Mouse (Mus musculus): Measurements from ENCODE around the gene Rrad.
"Not testable (repeated sequence)": the region's sequence is repeated elsewhere in the genome, so short reads cannot be mapped to it uniquely, and the experiment has no call there.

Gene Rrad

DNA sequence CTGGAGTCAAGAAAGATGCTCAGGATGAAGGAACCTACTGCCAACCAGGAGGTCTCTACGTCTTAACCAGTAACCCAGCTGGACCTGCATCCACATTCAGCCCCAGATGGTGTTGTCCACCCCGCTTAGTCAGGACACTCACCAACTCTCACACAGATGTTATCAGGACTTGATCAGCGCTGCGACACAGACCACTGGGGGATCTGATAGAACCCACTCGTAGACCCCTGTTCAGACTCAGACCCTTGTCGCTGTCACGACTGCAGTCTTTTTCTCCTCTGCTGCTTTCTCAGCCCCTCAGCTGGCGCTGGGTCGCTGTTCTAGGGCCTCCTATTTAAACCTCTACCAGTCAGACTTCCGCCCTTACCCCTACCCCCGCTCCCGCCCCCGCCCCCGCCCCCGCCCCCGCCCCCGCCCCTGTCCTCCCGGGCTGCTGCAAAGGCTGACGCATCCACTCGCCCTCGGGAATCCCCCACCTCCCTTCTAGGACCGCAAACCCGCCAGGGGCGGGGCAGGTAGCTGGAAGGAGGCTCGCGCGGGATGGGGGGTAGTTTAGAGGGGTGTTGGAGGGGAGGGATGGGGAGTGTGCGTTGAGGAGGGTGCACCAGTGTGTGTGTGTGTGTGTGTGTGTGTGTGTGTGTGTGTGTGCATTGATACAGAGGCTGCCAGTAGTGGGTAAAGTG lies at the start of gene Rrad:
Gene Rrad (minus strand): TSS at position 347 of the 683 bp plus-strand sequence.
- DNase-seq (ENCODE audit: low spot score): peak; percentile 43

DNA sequence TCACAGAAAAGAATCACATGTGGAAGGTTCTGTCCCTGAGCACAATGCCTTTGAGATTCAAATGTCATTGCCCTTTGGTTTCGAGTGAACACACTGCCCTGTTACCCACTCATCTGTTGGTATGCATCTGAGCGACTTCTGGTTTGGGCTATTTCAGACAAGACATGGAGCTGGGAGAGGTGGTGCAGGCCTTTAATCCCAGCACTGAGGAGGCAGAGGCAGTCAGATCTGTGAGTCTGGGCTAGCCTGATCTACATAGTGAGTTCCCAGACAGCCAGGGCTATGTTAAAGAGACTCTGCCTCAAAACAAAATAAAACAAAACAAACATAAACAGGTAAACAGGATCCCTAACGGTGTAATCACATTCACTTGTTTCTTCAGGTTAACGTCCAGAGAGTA lies 24.5 kb upstream of the Rrad start:
- no peak for DNase-seq (ENCODE audit: low spot score)

DNA sequence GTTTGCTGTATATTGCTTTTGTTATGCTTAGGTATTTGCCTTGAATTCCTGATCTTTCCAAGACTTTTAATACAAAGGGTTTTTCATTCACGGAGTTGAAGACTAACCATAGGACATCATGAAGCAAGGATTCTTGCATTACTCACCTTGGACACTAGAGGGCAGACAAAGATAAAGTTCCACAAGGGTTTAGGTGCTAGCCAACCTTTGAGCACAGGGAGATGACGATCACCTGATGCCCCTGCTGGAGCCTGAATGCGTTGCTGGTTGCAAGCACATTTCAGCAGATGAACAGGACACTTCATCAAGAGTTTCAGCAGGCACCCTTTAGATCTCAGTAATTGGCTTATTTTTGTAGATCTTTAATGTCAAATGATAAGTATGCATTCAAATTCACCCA lies 23.9 kb upstream of the Rrad start:
- DNase-seq (ENCODE audit: low spot score): peak; percentile 77

DNA sequence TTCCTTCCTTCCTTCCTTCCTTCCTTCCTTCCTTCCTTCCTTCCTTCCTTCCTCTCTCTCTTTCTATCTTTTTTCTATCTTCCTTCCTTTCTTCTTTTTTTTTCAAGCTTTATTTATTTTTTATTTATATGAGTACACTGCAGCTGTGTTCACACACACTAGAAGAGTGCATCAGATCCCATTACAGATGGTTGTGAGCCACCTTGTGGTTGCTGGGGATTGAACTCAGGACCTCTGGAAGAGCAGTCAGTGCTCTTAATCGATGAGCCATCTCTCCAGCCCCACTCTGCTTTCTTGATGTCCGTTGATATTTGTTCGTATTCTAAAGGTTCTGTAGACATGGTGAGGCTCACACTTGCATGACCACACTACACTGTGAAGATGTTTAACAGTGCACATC lies 13.1 kb upstream of the Rrad start:
- not testable (repeated sequence) for DNase-seq (ENCODE audit: low spot score)

DNA sequence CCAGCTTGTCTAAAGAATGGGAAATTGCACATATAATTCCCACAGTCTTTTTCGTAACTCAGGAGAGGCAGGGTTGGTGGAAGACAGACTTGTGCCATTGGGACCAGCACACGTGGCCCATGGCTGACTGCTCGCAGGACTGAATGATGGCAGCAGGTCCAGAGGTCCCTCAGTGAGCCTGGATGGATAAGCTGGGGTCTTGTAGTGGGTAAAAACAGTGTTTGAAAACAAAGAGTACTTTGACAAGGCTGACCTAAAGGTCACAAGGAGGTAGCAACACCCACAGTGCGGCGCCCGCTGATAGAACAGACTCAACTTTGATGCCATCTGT lies 11.2 kb upstream of the Rrad start:
- DNase-seq (ENCODE audit: low spot score): no peak

DNA sequence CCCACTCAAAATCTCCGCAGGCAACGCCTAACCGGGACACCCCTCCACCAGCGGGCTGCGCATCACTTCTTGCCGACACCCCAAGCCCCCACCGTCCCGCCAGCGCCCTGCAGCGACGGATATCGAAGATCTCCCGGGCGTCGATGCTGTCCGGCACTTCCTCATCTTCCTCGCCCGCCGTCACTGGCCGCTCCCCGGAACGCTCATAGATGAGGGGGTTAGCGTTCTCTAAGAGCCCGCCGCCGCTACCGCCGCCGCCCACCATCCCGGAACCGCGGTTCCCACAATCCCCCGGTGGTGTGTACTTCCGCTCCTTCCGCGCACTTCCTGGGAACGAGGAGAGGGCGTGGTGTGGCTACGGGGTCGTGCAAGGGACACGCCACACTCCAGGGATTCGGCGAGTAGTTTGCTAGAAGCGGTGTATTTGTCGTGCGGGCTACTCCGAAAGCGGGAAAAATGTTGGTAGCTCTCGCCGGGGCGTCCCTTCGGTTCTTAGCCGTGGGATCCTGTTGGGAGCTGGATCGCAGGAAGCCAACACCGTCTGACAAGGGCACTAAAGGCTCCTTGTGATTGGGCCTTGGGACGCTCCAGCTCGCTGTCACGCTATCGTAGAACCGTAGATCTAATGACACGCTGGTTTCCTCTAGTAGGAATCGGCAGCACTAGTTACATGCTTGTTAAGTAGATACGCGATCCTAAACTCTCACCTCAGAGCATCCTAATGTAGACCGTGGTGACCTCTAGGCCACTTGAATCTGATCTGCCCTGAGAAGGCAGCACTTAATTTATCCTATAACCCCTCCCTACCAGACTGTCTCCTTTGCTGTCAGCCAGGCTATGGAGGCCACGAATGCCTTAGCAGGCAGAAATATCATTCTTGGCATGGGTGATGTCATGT lies 10.5 kb upstream of the Rrad start, which contains the start of gene Ciao2b:
Gene Ciao2b (minus strand): TSS at position 540 of the 898 bp plus-strand sequence.
- peak; percentile 88 for DNase-seq (ENCODE audit: low spot score)

DNA sequence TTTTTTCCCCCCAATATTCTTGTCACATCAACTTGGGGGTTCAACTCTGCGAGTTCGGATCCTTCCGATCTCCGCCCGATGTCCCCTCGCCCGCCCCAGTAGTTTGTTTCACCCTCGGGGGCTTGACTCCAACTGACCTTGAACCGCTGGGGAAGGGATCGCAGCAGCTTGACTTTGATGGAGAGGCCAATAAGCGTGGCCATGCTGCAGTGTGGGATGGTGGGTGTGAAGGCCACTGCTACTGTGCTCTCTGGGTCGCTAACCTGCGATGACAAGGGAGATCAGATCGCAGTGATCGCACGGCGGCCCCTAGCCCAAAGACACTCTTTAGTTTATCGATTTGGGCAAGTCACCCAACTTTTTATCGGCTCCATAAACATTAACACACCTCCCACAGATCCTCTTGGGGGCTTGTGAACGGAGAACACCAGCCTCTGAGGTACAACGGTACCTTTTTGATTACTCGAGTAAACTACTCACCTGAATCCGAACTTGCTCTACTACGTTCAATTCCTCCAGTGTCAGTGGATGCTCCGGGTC lies 9.8 kb upstream of the Rrad start:
- no peak for DNase-seq (ENCODE audit: low spot score)

DNA sequence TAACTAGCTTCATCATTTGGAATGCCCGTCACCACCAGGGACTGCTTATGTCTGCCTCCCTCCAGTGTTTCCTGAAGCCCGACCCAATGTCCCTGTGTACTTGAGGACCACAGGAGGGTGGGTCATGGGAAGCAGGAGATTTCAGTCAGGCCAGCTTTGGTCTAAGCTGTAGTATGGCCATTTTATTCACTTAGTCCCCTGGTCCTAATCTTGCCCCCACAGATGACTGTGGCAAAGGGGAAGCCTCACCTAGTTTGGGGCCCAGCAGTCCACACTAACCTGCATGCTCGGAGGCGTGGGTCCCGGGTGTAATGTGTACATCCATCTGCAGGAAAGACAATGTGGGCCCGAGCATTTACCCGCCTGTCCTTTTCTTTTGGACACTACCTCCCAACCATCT lies 9.1 kb upstream of the Rrad start:
- DNase-seq (ENCODE audit: low spot score): no peak

DNA sequence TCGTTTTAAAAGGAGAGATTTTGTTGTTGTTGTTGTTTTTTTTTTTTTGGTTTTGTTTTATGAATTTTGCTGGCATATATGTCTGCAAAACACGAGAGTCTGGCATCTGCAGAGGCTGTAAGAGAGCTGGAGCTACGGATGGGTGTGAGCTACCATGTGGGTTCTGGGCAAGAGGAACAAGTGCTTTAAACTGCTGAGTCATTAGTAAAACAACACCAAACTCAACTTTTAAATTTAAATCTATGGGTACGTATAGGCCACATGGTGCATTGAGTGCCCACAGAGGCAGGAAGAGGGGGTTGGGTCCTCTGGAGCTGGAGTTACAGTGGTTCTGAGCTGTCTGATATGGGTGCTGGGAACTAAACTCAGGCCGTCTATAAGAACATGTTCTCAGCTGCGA lies 6.9 kb upstream of the Rrad start:
- peak; percentile 1 for DNase-seq (ENCODE audit: low spot score)

DNA sequence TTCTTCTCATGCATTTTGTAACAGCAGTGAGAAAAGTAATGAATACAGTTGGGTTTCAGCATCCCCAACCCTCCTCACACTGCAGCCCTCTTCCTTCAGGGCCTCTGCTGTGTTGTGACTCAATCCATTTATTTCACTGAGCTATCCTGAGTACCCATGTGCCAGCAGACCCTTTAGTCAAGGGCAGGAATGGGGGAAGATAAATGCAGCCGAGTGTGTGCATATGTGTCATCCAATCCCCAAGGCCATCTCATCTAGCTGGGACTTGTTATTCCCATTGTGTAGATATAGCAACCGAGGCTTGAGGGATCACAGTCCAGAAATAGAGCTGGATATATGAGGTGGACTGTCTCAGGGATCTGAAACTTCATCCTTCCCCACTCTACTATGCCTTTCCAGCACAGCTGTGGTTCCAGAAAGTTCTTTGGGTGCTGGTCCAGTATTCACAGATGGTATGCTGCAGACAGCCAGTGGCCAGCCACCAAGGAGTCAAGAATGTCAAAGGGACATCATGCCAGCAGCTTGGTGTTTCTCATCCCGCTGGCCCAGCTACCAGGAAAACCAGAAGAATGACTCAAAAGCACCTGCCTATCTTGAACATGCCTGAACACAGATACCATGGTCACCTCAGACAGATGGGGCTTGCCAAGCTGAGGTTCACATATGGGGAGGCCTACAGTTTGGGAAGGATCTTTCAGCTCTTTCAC lies 4.0 kb upstream of the Rrad start:
- peak; percentile 1 for DNase-seq (ENCODE audit: low spot score)

DNA sequence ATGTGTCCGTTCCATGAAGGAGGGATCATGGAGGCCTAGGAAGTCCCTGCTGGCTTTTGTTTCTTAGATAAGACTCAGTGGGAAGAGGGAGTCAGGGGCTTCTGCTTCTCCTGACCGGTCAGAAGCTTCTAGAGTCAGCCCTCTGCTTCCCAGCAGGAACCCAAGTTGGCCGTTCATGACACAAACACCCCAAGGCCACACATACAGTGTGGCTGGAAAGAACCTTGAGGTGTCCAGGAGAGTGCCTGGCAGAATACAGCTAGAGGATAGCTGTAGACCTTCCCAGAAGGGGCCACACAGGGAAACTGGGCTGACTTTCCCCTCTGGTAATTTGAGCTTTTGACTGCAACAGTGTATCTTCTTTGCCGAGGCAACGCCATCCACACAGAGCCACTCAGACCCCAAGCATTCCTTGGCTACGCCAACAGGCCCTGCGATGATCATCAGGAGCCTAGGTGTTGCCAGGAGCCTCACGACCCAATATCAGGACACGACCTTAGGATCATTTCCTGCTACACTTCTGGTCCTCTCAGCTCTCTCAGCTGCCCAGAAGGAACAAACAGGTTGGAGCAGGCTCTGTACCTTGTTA lies 2.1 kb upstream of the Rrad start:
- DNase-seq (ENCODE audit: low spot score): peak; percentile 2

DNA sequence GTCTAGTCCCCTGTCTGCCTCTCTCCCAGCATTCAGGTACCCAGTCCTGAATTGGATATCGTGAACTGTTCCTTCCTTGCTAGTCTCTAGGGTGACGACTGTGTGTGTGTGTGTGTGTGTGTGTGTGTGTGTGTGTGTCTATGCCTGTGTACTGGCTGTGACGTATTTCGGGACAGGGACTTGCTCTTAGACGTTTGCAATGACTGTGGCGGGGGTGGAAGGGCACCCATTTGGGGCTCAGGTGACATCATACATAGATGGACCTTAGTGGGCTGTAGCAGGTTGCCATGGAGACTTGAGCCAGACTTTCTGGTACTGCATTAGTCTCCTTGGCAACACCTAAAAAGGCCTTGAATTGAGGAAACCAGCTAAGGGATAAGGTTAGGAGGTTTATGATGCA lies 1.4 kb upstream of the Rrad start:
- peak; percentile 1 for DNase-seq (ENCODE audit: low spot score)

DNA sequence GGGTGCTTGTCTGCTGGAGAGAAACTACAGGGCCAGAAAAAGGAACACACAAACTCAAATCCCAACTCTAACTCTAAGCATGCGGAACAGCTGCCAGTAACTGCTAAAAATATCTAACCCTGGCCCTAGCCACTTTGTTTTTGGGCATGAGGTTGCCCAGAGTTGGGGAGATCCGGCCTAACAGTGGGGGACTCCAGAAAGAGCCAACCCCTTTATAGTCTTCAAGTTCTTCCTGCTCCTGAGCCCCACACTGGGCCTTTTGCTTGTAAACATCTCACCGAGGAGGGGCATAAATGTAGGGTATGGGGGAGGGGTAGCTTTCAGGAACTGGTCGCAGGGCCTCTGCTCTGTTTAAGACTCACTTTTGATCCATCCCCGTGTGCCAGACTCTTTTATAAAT lies 848 bp upstream of the Rrad start:
- DNase-seq (ENCODE audit: low spot score): peak; percentile 1

DNA sequence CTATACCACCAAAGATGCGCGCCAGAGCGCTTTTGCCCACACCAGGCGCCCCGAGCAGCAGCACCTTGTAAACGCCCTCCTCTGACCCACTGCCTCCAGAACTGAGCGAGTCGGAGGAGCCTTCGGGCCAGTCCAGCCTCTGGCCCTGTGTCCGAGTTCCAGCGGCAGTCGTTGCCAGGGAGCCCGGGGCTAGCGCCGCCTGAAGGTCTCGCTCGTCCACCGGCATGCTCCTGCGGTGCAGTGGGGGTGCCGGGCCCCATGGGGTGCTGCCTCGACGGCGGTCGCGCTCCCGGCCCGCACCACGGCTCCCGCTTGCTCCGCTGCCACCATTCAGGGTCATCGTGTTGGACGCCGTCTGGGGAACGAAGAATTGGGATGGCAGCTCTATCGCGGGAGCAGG lies 553 bp downstream of the Rrad start:
- DNase-seq (ENCODE audit: low spot score): peak; percentile 28

DNA sequence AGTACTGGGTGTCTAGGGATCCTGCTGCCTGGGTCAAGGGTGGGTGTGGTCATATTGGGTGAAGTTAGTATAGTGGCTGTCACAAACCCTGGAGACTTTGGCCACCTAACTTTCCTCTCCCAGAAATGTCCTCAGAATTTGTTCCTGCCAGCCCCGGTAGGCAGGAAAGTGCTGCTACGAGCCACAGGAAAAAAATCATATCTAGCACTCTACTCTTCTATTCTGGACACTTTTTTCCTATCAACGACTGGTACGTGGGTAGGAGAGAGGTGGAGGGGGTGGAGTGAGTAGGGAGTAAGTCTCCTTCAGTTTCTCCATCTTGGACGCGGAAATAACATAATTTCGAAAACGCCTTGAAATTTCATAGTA lies 1.0 kb downstream of the Rrad start:
- no peak for DNase-seq (ENCODE audit: low spot score)

DNA sequence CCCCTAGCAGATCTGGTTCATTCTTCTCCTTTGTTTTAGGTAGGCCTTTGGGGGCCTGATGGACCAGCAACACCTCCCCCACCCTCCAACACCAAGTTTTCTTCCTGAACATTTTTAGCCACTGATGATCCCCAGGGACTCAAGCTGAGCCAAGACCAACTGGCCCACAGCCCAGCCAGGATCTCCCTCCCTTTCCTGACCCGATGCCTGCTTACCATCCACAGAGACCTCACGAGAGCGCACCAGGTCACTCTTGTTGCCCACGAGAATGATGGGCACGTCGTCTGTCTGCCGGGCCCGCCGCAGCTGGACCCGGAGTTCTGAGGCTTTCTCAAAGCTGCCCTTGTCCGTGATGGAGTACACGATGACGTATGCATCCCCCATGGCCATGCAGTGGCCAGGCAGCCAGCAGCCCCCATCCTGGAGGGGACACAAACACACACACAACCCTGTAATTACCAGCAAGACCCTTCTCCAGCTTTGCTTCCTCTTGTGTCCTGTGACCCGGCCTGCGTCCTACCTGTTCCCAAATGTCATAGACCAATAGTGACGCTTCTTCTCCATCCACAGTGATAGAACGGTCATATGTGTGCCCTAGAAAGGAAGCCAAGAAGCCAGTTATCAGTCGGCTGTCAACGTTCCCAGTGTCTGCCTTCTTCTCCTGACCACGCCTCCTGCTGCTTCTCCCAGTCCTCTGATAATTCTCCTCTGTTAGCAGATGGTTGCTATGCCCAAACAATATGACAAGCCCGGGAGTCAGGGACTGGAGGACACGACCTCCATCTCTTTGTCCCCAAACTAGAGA lies 1.6 kb downstream of the Rrad start:
- DNase-seq (ENCODE audit: low spot score): peak; percentile 17

DNA sequence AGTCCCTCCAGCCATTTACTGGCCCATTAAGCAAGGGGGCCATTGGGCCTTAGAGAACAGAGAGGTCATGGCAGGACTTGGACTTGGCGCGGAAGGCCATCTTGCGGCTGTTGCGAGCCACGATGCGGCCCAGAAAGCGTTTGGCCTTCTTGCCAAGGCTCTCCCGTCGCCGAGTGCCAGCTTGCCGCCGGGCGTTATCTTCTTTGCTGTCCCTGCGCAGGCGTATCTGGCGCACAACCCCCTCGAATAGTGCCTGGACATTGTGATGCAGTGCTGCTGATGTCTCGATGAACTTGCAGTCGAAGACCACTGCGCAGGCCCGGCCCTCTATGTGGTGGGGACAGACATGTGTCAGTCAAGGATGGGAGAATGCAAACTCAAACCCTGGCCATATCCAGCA lies 2.7 kb downstream of the Rrad start:
- no peak for DNase-seq (ENCODE audit: low spot score)

DNA sequence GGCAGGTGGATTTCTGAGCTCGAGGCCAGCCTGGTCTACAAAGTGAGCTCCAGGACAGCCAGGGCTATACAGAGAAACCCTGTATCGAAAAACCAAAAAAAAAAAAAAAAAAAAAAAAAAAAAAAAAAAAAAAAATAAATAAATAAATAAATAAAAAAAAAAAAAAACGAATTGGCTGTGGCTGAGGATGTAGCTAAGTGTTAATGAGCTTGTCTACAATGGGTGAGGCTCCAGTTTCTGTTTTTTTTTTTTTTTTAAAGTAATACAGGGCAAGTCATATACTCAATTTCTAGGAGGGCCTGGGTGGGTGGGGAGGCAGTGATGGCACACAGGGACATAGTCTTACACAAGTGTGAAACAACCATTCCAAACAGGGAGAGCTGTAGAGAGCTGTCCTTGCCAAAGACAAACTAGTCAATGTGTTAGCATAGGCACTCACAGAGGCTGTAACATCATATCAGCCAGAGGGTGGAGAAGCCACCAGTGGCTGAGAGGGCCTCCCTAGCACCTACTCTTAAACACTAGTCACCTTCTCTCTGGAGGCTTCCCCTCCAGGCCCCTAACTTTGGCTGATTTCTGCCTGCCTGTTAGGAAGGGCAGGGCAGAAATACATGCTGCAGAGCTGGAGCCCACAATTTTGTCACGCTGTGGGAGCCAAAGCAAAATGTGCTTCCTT lies 3.9 kb downstream of the Rrad start:
- no peak for DNase-seq (ENCODE audit: low spot score)

DNA sequence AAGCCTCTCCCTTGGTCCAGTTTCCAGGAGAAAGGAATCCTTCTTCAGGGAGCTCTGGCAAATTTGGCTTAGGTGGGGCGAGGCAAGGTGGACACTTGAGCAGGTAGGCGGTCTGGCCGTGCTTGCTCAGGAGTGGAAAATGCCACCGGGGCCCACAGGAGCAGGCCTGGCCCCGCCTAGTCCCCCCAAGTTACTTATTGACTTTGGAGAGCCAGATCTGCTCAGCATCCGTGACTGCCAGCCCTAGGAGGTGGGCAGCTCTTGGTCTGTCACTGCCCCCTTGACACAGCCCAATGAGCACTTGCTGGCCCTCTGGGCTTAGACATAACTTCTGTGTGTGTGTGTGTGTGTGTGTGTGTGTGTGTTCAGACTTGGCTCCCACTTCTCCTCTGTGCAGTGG lies 7.0 kb downstream of the Rrad start, which contains the start of gene Cdh16:
Gene Cdh16 (minus strand): TSS at position 236 of the 400 bp plus-strand sequence.
- no peak for DNase-seq (ENCODE audit: low spot score)

DNA sequence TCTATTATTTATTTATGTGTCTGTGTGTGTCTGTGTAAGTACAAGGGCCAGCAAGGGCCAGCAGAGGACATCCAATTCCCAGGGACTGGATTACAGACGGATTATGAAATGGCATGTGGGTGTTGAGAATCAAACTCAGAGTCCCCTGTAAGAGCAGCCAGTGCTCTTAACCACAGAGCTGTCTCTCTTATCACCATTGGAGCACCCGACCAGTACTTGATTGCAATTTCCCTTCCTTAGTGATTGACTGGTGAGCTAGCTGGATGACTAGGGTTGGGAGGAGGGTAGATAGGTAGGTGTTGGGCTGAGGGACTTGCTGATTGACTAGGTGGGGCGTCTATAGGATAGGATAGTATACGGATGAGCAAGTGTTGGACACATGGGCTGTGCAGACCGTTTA lies 10.4 kb downstream of the Rrad start:
- no peak for DNase-seq (ENCODE audit: low spot score)

DNA sequence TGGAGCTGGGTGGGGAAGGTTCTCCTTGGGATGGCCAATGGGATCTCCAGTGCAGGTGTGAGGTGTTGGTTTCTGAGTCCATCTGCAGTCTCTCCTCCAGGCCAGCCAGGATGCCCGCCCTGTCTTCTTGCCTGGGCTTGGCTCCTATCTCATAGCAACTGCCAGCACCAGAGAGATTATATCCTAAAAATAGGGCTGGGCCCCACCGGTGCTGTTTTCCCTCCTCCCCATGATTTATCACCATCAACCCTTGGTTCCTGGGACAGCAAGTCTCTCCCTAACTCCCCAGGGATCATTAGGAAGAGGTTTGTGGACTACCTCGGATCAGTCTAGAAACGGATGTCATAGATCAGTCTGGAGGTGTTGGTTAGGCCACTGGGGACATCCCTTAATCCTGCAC lies 18.0 kb downstream of the Rrad start:
- DNase-seq (ENCODE audit: low spot score): no peak

Data from urinary bladder, postnatal 14 days (tissue).